Mouse (Mus musculus) forebrain, postnatal 0 days (tissue): ENCODE measurements around the gene Prdx2. TPM values are rescaled to one million over a fixed set of nuclear protein-coding genes. Genes with fewer than 3 reads are reported as not detected.

Experiments
- ATAC-seq: fragments of 200-750 bp; cut with Nextera tagmentation; 2 replicates; pipeline ENCODE4 v1.8.0; 2017; ENCODE audit warnings: mild to moderate bottlenecking, moderate library complexity
- DNase-seq: peaks from one replicate; pipeline ENCODE4 v3.0.0-alpha.2; 2015
- H3K27ac ChIP-seq: fragments of 300-500 bp; sonication (generic); 2 replicates; pipeline ENCODE4 v1.5.1; 2014; ENCODE audit warnings: low read depth, mild to moderate bottlenecking, antibody characterized with exemption, low read length, moderate library complexity, mixed read lengths
- H3K27me3 ChIP-seq: fragments of 300-500 bp; sonication (generic); 2 replicates; pipeline ENCODE4 v1.6.1; 2014; ENCODE audit warnings: mild to moderate bottlenecking, low read length, mixed read lengths; ENCODE audit not compliant: insufficient read depth
- H3K36me3 ChIP-seq: fragments of 300-500 bp; sonication (generic); 2 replicates; pipeline ENCODE4 v1.6.1; 2014; ENCODE audit warnings: mild to moderate bottlenecking, moderate library complexity; ENCODE audit not compliant: insufficient read depth
- H3K4me1 ChIP-seq: fragments of 300-500 bp; sonication (generic); 2 replicates; pipeline ENCODE4 v1.6.1; 2014; ENCODE audit warnings: antibody characterized with exemption; ENCODE audit not compliant: insufficient read depth
- H3K4me2 ChIP-seq: fragments of 300-500 bp; sonication (generic); 2 replicates; pipeline ENCODE4 v1.6.1; 2014; ENCODE audit warnings: low read depth, mild to moderate bottlenecking, moderate library complexity
- H3K4me3 ChIP-seq: fragments of 300-500 bp; sonication (generic); 2 replicates; pipeline ENCODE4 v1.5.1; 2014; ENCODE audit warnings: low read depth, low read length, mixed read lengths
- H3K9ac ChIP-seq: fragments of 300-500 bp; sonication (generic); 2 replicates; pipeline ENCODE4 v1.6.1; 2014; ENCODE audit warnings: mild to moderate bottlenecking
- H3K9me3 ChIP-seq: fragments of 300-500 bp; sonication (generic); 2 replicates; pipeline ENCODE4 v1.6.1; 2016; ENCODE audit warnings: low read length
- CTCF ChIP-seq: sonication (generic); IDR thresholded peaks from 2 replicates; pipeline ENCODE4 v1.5.1; 2016; ENCODE audit warnings: antibody characterized with exemption, control low read depth, low read depth
- WGBS: fragments of 180-500 bp; shearing (Covaris S2); extraction: QIAGEN DNeasy Blood & Tissue Kit; methylation state at CpG from one replicate; pipeline ENCODE4 v1.1.7; 2014; 5-methylcytosine and 5-hydroxymethylcytosine counted together
- microRNA-seq, 2 experiments: library from miRNA; unstranded; fragments of <30 nt; microRNA quantifications; one replicate each; pipeline ENCODE4; 2016
- polyA plus RNA-seq: library from polyadenylated mRNA; unstranded; fragments of >200 nt; fragmentation: Nextera tagmentation; extraction: Ambion mirVana; gene quantifications from 2 replicates; pipeline ENCODE4 v1.2.1, GENCODE M21; 2015
- total RNA-seq: library from RNA; depleted of rRNA; stranded (reverse); fragments of >200 nt; gene quantifications from 2 replicates; pipeline ENCODE4 v1.2.3, GENCODE M21; 2014; rRNA removed

Prdx2 gene
- total and polyA plus RNA-seq, 2 experiments from 2014 or later = 814 to 974 TPM

GRCm38 (mm10) chr8:85011242-85011641 is 41.9 kb downstream of the Prdx2 start:
- no peak overlapping the region for H3K4me3 ChIP-seq
- H3K36me3 ChIP-seq = no peaks in the 10 kb centered on the region
- WGBS = 18% methylated on average over 28 of the region's 28 CpGs
- no peaks in the 10 kb centered on the region for H3K4me1 ChIP-seq
- H3K9me3 ChIP-seq = no peaks in the 10 kb centered on the region
- no peak overlapping the region for H3K4me2 ChIP-seq
- DNase-seq = no peak
- no peak overlapping the region for H3K9ac ChIP-seq
- no peak for TF ChIP-seq CTCF
- H3K27ac ChIP-seq = no peak overlapping the region
- no peak for ATAC-seq
- H3K27me3 ChIP-seq = peaks cover 30% of the 10 kb centered on the region

GRCm38 (mm10) chr8:85013230-85013840 is 43.9 kb downstream of the Prdx2 start:
- Histone ChIP-seq H3K9me3 (no peaks in the 10 kb centered on the region), H3K4me1 (no peaks in the 10 kb centered on the region), H3K27me3 (peaks cover 30% of the 10 kb centered on the region), H3K4me2 (peak overlapping the region; percentile 62), H3K4me3 (peak overlapping the region; percentile 35), H3K36me3 (peaks cover 16% of the 10 kb centered on the region), H3K9ac (peak overlapping the region; percentile 47), H3K27ac (no peak overlapping the region)
- TF ChIP-seq CTCF = peak; percentile 79
- peak; percentile 89 for ATAC-seq
- DNase-seq = peak; percentile 79
- WGBS = 5% methylated on average over 25 of the region's 26 CpGs

- DNase-seq (no peak), ATAC-seq (no peak)
- H3K4me2 ChIP-seq = peak within 1 kb of the TSS; percentile 62
- H3K27ac ChIP-seq = no peak within 1 kb of the TSS
- H3K9me3 ChIP-seq = no peaks in the 10 kb centered on the region
- WGBS = 81% methylated on average over 2 of the region's 2 CpGs
- peaks cover 26% of the 10 kb centered on the region for H3K36me3 ChIP-seq
- H3K4me1 ChIP-seq = no peaks in the 10 kb centered on the region
- peak within 1 kb of the TSS; percentile 47 for H3K9ac ChIP-seq
- peak within 1 kb of the TSS; percentile 35 for H3K4me3 ChIP-seq
- H3K27me3 ChIP-seq = peaks cover 30% of the 10 kb centered on the region
- TF ChIP-seq CTCF = no peak
Observed at GRCm38 (mm10) chr8:85014431-85014830, 45.0 kb downstream of the Prdx2 start, which contains the start of gene Best2. TSS of gene Best2 (minus strand) at chr8:85014531.

- peaks cover 34% of the 10 kb centered on the region for H3K36me3 ChIP-seq
- H3K4me3 ChIP-seq = no peak overlapping the region
- ATAC-seq (no peak), DNase-seq (no peak)
- 63% methylated on average over 10 of the region's 10 CpGs for WGBS
- no peak overlapping the region for H3K27ac ChIP-seq
- H3K4me1 ChIP-seq = no peaks in the 10 kb centered on the region
- no peaks in the 10 kb centered on the region for H3K9me3 ChIP-seq
- peaks cover 20% of the 10 kb centered on the region; the same call in 1 of the 2 replicates for H3K27me3 ChIP-seq
- TF ChIP-seq CTCF = no peak
- H3K4me2 ChIP-seq = no peak overlapping the region
- no peak overlapping the region for H3K9ac ChIP-seq
Observed at GRCm38 (mm10) chr8:85016724-85017123, 47.3 kb downstream of the Prdx2 start.

GRCm38 (mm10) chr8:85017209-85017608 is 47.8 kb downstream of the Prdx2 start:
- Histone ChIP-seq H3K27me3 (peaks cover 19% of the 10 kb centered on the region; the same call in 1 of the 2 replicates), H3K4me3 (no peak overlapping the region), H3K9me3 (no peaks in the 10 kb centered on the region), H3K9ac (no peak overlapping the region), H3K4me1 (no peaks in the 10 kb centered on the region), H3K27ac (no peak overlapping the region), H3K4me2 (no peak overlapping the region), H3K36me3 (peaks cover 38% of the 10 kb centered on the region)
- no peak for TF ChIP-seq CTCF
- WGBS = 21% methylated on average over 5 of the region's 5 CpGs
- no peak for DNase-seq
- ATAC-seq = no peak

- 93% methylated on average over 3 of the region's 3 CpGs for WGBS
- no peak overlapping the region for H3K4me3 ChIP-seq
- no peak overlapping the region for H3K9ac ChIP-seq
- no peak overlapping the region for H3K27ac ChIP-seq
- ATAC-seq (no peak), DNase-seq (no peak)
- H3K27me3 ChIP-seq = no peaks in the 10 kb centered on the region
- TF ChIP-seq CTCF = no peak; the same call in 1 of the 2 replicates
- H3K9me3 ChIP-seq = no peaks in the 10 kb centered on the region
- H3K4me1 ChIP-seq = peaks cover 17% of the 10 kb centered on the region
- no peak overlapping the region for H3K4me2 ChIP-seq
- peaks cover 53% of the 10 kb centered on the region for H3K36me3 ChIP-seq
Observed at GRCm38 (mm10) chr8:85021514-85022055, 52.2 kb downstream of the Prdx2 start.

GRCm38 (mm10) chr8:85023846-85024245 is 54.5 kb downstream of the Prdx2 start:
- H3K9ac ChIP-seq = no peak overlapping the region
- H3K4me2 ChIP-seq = no peak overlapping the region
- no peak overlapping the region for H3K27ac ChIP-seq
- TF ChIP-seq CTCF = no peak
- H3K36me3 ChIP-seq = peaks cover 32% of the 10 kb centered on the region
- H3K4me3 ChIP-seq = no peak overlapping the region
- H3K27me3 ChIP-seq = no peaks in the 10 kb centered on the region
- DNase-seq (no peak), ATAC-seq (no peak)
- H3K4me1 ChIP-seq = peaks cover 30% of the 10 kb centered on the region
- 94% methylated on average over 3 of the region's 3 CpGs for WGBS
- no peaks in the 10 kb centered on the region for H3K9me3 ChIP-seq

Small RNA genes within 50 kb of the gene (microRNA-seq; reads per million reads assigned to microRNA genes)
- gene Gm24197 = 0 reads per million in 2 experiments

Other genes with a start within 250 kb of the Prdx2 start
- gene G430095P16Rik, start 246.6 kb upstream of the Prdx2 start, total RNA-seq = not detected in 2 replicates
- gene G430095P16Rik, start 246.6 kb upstream of the Prdx2 start, polyA plus RNA-seq = 0.56 and 1.0 TPM in 2 replicates
- 111 and 116 TPM in 2 replicates for gene Nfix, start 169.2 kb upstream of the Prdx2 start, total RNA-seq
- 347 and 376 TPM in 2 replicates for gene Nfix, start 169.2 kb upstream of the Prdx2 start, polyA plus RNA-seq
- 4.7 and 6.9 TPM in 2 replicates for gene Dand5, start 146.8 kb upstream of the Prdx2 start, total RNA-seq
- gene Dand5, start 146.8 kb upstream of the Prdx2 start, polyA plus RNA-seq = 8.2 and 10.0 TPM in 2 replicates
- gene Gadd45gip1, start 138.1 kb upstream of the Prdx2 start, total RNA-seq = 24.7 and 28.7 TPM in 2 replicates
- gene Gadd45gip1, start 138.1 kb upstream of the Prdx2 start, polyA plus RNA-seq = 36.7 and 40.8 TPM in 2 replicates
- 32.2 and 55.3 TPM in 2 replicates for gene Rad23a, start 128.9 kb upstream of the Prdx2 start, total RNA-seq
- gene Rad23a, start 128.9 kb upstream of the Prdx2 start, polyA plus RNA-seq = 63.5 and 77.4 TPM in 2 replicates
- gene Calr, start 122.7 kb upstream of the Prdx2 start, total RNA-seq = 470 and 505 TPM in 2 replicates
- gene Calr, start 122.7 kb upstream of the Prdx2 start, polyA plus RNA-seq = 354 and 405 TPM in 2 replicates
- 77.1 and 91.2 TPM in 2 replicates for gene Farsa, start 112.6 kb upstream of the Prdx2 start, total RNA-seq
- gene Farsa, start 112.6 kb upstream of the Prdx2 start, polyA plus RNA-seq = 100 and 103 TPM in 2 replicates
- 27.5 and 32.2 TPM in 2 replicates for gene Syce2, start 97.5 kb upstream of the Prdx2 start, total RNA-seq
- gene Syce2, start 97.5 kb upstream of the Prdx2 start, polyA plus RNA-seq = 77.9 and 78.2 TPM in 2 replicates
- gene Gcdh, start 75.7 kb upstream of the Prdx2 start, total RNA-seq = 28.9 and 31.5 TPM in 2 replicates
- gene Gcdh, start 75.7 kb upstream of the Prdx2 start, polyA plus RNA-seq = 21.3 and 27.5 TPM in 2 replicates
- 0.46 TPM in 1 of 2 replicates, not detected in the other for gene Klf1, start 67.7 kb upstream of the Prdx2 start, total RNA-seq
- gene Klf1, start 67.7 kb upstream of the Prdx2 start, polyA plus RNA-seq = 0.50 and 0.77 TPM in 2 replicates
- 3.6 and 3.7 TPM in 2 replicates for gene Dnase2a, start 61.0 kb upstream of the Prdx2 start, total RNA-seq
- gene Dnase2a, start 61.0 kb upstream of the Prdx2 start, polyA plus RNA-seq = 6.3 and 7.1 TPM in 2 replicates
- gene Mast1, start 32.2 kb upstream of the Prdx2 start, total RNA-seq = 39.7 and 57.7 TPM in 2 replicates
- gene Mast1, start 32.2 kb upstream of the Prdx2 start, polyA plus RNA-seq = 44.2 and 63.8 TPM in 2 replicates
- gene Rtbdn, start 22.6 kb upstream of the Prdx2 start, total RNA-seq = 4.8 and 10.4 TPM in 2 replicates
- 1.7 and 3.5 TPM in 2 replicates for gene Rtbdn, start 22.6 kb upstream of the Prdx2 start, polyA plus RNA-seq
- not detected in 2 replicates for gene Gm49661, start 154 bp upstream of the Prdx2 start, total RNA-seq
- gene Gm49661, start 154 bp upstream of the Prdx2 start, polyA plus RNA-seq = not detected in 2 replicates
- gene Rnaseh2a, start 180 bp downstream of the Prdx2 start, total RNA-seq = 39.8 and 42.7 TPM in 2 replicates
- gene Rnaseh2a, start 180 bp downstream of the Prdx2 start, polyA plus RNA-seq = 52.2 and 56.3 TPM in 2 replicates
- gene Junb, start 9.1 kb downstream of the Prdx2 start, total RNA-seq = 21.9 and 22.2 TPM in 2 replicates
- 10.1 and 15.9 TPM in 2 replicates for gene Junb, start 9.1 kb downstream of the Prdx2 start, polyA plus RNA-seq
- gene Hook2, start 21.0 kb downstream of the Prdx2 start, total RNA-seq = 30.3 and 32.5 TPM in 2 replicates
- gene Hook2, start 21.0 kb downstream of the Prdx2 start, polyA plus RNA-seq = 22.6 and 28.7 TPM in 2 replicates
- not detected in 2 replicates for gene Best2, start 44.9 kb downstream of the Prdx2 start, total RNA-seq
- gene Best2, start 44.9 kb downstream of the Prdx2 start, polyA plus RNA-seq = 0.11 and 0.15 TPM in 2 replicates
- 136 and 160 TPM in 2 replicates for gene Asna1, start 55.7 kb downstream of the Prdx2 start, total RNA-seq
- 153 and 180 TPM in 2 replicates for gene Asna1, start 55.7 kb downstream of the Prdx2 start, polyA plus RNA-seq
- 338 and 447 TPM in 2 replicates for gene Trir, start 57.2 kb downstream of the Prdx2 start, total RNA-seq
- gene Trir, start 57.2 kb downstream of the Prdx2 start, polyA plus RNA-seq = 161 and 178 TPM in 2 replicates
- 129 and 155 TPM in 2 replicates for gene Tnpo2, start 67.3 kb downstream of the Prdx2 start, total RNA-seq
- 40.4 and 52.3 TPM in 2 replicates for gene Tnpo2, start 67.3 kb downstream of the Prdx2 start, polyA plus RNA-seq
- 106 and 115 TPM in 2 replicates for gene Fbxw9, start 90.5 kb downstream of the Prdx2 start, total RNA-seq
- gene Fbxw9, start 90.5 kb downstream of the Prdx2 start, polyA plus RNA-seq = 79.8 and 87.4 TPM in 2 replicates
- not detected in 2 replicates for gene Gm5741, start 98.4 kb downstream of the Prdx2 start, total RNA-seq
- gene Gm5741, start 98.4 kb downstream of the Prdx2 start, polyA plus RNA-seq = 0.74 and 3.0 TPM in 2 replicates
- 63.1 and 74.3 TPM in 2 replicates for gene Dhps, start 102.2 kb downstream of the Prdx2 start, total RNA-seq
- gene Dhps, start 102.2 kb downstream of the Prdx2 start, polyA plus RNA-seq = 104 and 118 TPM in 2 replicates
- 80.8 and 105 TPM in 2 replicates for gene Wdr83os, start 111.2 kb downstream of the Prdx2 start, total RNA-seq
- gene Wdr83os, start 111.2 kb downstream of the Prdx2 start, polyA plus RNA-seq = 171 and 182 TPM in 2 replicates
- gene Wdr83, start 111.7 kb downstream of the Prdx2 start, total RNA-seq = 22.1 and 22.5 TPM in 2 replicates
- 35.3 and 37.2 TPM in 2 replicates for gene Wdr83, start 111.7 kb downstream of the Prdx2 start, polyA plus RNA-seq
- 24.9 and 28.8 TPM in 2 replicates for gene Man2b1, start 113.7 kb downstream of the Prdx2 start, total RNA-seq
- 14.8 and 18.0 TPM in 2 replicates for gene Man2b1, start 113.7 kb downstream of the Prdx2 start, polyA plus RNA-seq
- 2.7 and 3.2 TPM in 2 replicates for gene Zfp791, start 153.5 kb downstream of the Prdx2 start, total RNA-seq
- 1.5 and 2.4 TPM in 2 replicates for gene Zfp791, start 153.5 kb downstream of the Prdx2 start, polyA plus RNA-seq
- not detected in 2 replicates for gene Cks1brt, start 182.3 kb downstream of the Prdx2 start, total RNA-seq
- not detected in 2 replicates for gene Cks1brt, start 182.3 kb downstream of the Prdx2 start, polyA plus RNA-seq